Mouse (Mus musculus) forebrain, embryonic 14.5 days (tissue): ENCODE data around the gene Hs6st1. TPM values are rescaled to one million over a fixed set of nuclear protein-coding genes. Genes with fewer than 3 reads are reported as not detected.

Experiments
- ATAC-seq: fragments of 200-750 bp; cut with Nextera tagmentation; 2 replicates; pipeline ENCODE4 v1.8.0; 2017; ENCODE audit warnings: mild to moderate bottlenecking, moderate library complexity
- DNase-seq: peaks from one replicate; pipeline ENCODE4 v3.0.0-alpha.2; 2015; ENCODE audit warnings: low spot score
- H3K27ac ChIP-seq: fragments of 300-500 bp; sonication (generic); 2 replicates; pipeline ENCODE4 v1.5.1; 2014; ENCODE audit warnings: low read depth, mild to moderate bottlenecking, control low read depth, low read length, moderate library complexity
- H3K27me3 ChIP-seq: fragments of 300-500 bp; sonication (generic); replicated peaks from 2 replicates; pipeline ENCODE4 v1.6.1; 2014; ENCODE audit warnings: low read length, control low read depth, mixed read lengths; ENCODE audit not compliant: control insufficient read depth, insufficient read depth
- H3K36me3 ChIP-seq: fragments of 300-500 bp; sonication (generic); 2 replicates; pipeline ENCODE4 v1.6.1; 2014; ENCODE audit warnings: low read length, control low read depth; ENCODE audit not compliant: control insufficient read depth, insufficient read depth
- H3K4me1 ChIP-seq: fragments of 300-500 bp; sonication (generic); 2 replicates; pipeline ENCODE4 v1.6.1; 2014; ENCODE audit warnings: antibody characterized with exemption, low read length, control low read depth; ENCODE audit not compliant: control insufficient read depth, insufficient read depth
- H3K4me2 ChIP-seq: fragments of 300-500 bp; sonication (generic); 2 replicates; pipeline ENCODE4 v1.6.1; 2014; ENCODE audit warnings: mild to moderate bottlenecking, control low read depth, low read length
- H3K4me3 ChIP-seq: fragments of 300-500 bp; sonication (generic); 2 replicates; pipeline ENCODE4 v1.5.1; 2014; ENCODE audit warnings: low read depth, low read length, control low read depth
- H3K9ac ChIP-seq: fragments of 300-500 bp; sonication (generic); 2 replicates; pipeline ENCODE4 v1.6.1; 2014; ENCODE audit warnings: mild to moderate bottlenecking, low read length, control low read depth, moderate library complexity
- H3K9me3 ChIP-seq: fragments of 300-500 bp; sonication (generic); replicated peaks from 2 replicates; pipeline ENCODE4 v1.6.1; 2016; ENCODE audit warnings: low read length, control low read depth, mixed read lengths; ENCODE audit not compliant: control insufficient read depth
- WGBS: fragments of 180-500 bp; shearing (Covaris S2); extraction: QIAGEN DNeasy Blood & Tissue Kit; methylation state at CpG from one replicate; pipeline ENCODE4 v1.1.7; 2014; 5-methylcytosine and 5-hydroxymethylcytosine counted together
- polyA plus RNA-seq: library from polyadenylated mRNA; unstranded; fragments of >200 nt; fragmentation: Nextera tagmentation; extraction: Ambion mirVana; gene quantifications from 2 replicates; pipeline ENCODE4 v1.2.1, GENCODE M21; 2014

The Hs6st1 gene
- polyA plus RNA-seq, 1 experiment from 2014 or later: 10.6 TPM

GRCm38 (mm10) chr1:36085069-36085468 lies 16.9 kb downstream of the Hs6st1 start:
- no peak overlapping the region for H3K27ac ChIP-seq
- no peak overlapping the region for H3K9ac ChIP-seq
- H3K4me3 ChIP-seq: no peak overlapping the region
- no peak overlapping the region for H3K4me2 ChIP-seq
- peaks cover 14% of the 10 kb centered on the region for H3K4me1 ChIP-seq
- DNase-seq: no peak
- H3K36me3 ChIP-seq: peaks cover 21% of the 10 kb centered on the region
- ATAC-seq: no peak
- no peaks in the 10 kb centered on the region for H3K9me3 ChIP-seq
- WGBS: 89% methylated on average over 5 of the region's 5 CpGs
- H3K27me3 ChIP-seq: no peaks in the 10 kb centered on the region

- no peak overlapping the region for H3K4me2 ChIP-seq
- WGBS: 48% methylated on average over 4 of the region's 4 CpGs
- H3K27me3 ChIP-seq: no peaks in the 10 kb centered on the region
- H3K36me3 ChIP-seq: peaks cover 13% of the 10 kb centered on the region
- peaks cover 14% of the 10 kb centered on the region for H3K4me1 ChIP-seq
- peak; percentile 48 for DNase-seq
- ATAC-seq: peak; percentile 46
- H3K27ac ChIP-seq: peak overlapping the region; percentile 58
- H3K4me3 ChIP-seq: no peak overlapping the region
- no peaks in the 10 kb centered on the region for H3K9me3 ChIP-seq
- peak overlapping the region; percentile 32; the same call in 1 of the 2 replicates for H3K9ac ChIP-seq
These were observed 20.2 kb downstream of the Hs6st1 start for GRCm38 (mm10) chr1:36088367-36088766.

GRCm38 (mm10) chr1:36089481-36089880 lies 21.3 kb downstream of the Hs6st1 start:
- ATAC-seq: 0 out of 2 replicates have a peak, but pooled peaks have one; percentile 12
- Histone ChIP-seq H3K27me3 (no peaks in the 10 kb centered on the region), H3K4me2 (no peak overlapping the region), H3K4me1 (peaks cover 14% of the 10 kb centered on the region), H3K4me3 (no peak overlapping the region), H3K27ac (no peak overlapping the region; the same call in 1 of the 2 replicates), H3K9ac (peak overlapping the region; percentile 8; the same call in 1 of the 2 replicates), H3K9me3 (no peaks in the 10 kb centered on the region), H3K36me3 (peaks cover 14% of the 10 kb centered on the region)
- no peak for DNase-seq
- WGBS: 54% methylated on average over 1 of the region's 1 CpGs

- DNase-seq (no peak), ATAC-seq (no peak)
- Histone ChIP-seq H3K4me1 (peaks cover 14% of the 10 kb centered on the region), H3K27ac (no peak overlapping the region), H3K9me3 (no peaks in the 10 kb centered on the region), H3K4me2 (no peak overlapping the region), H3K9ac (no peak overlapping the region), H3K36me3 (peaks cover 16% of the 10 kb centered on the region; the same call in 1 of the 2 replicates), H3K4me3 (no peak overlapping the region), H3K27me3 (no peaks in the 10 kb centered on the region)
- 58% methylated on average over 6 of the region's 6 CpGs for WGBS
These were observed 22.0 kb downstream of the Hs6st1 start for GRCm38 (mm10) chr1:36090011-36090721.

GRCm38 (mm10) chr1:36090722-36091110 lies 22.5 kb downstream of the Hs6st1 start:
- H3K4me3 ChIP-seq: no peak overlapping the region
- WGBS: 90% methylated on average over 4 of the region's 4 CpGs
- H3K4me2 ChIP-seq: no peak overlapping the region
- DNase-seq (no peak), ATAC-seq (no peak)
- H3K9ac ChIP-seq: no peak overlapping the region
- peaks cover 14% of the 10 kb centered on the region for H3K4me1 ChIP-seq
- peaks cover 20% of the 10 kb centered on the region; the same call in 1 of the 2 replicates for H3K36me3 ChIP-seq
- H3K9me3 ChIP-seq: no peaks in the 10 kb centered on the region
- no peaks in the 10 kb centered on the region for H3K27me3 ChIP-seq
- H3K27ac ChIP-seq: no peak overlapping the region

- no peak overlapping the region for H3K4me3 ChIP-seq
- H3K27ac ChIP-seq: no peak overlapping the region
- H3K27me3 ChIP-seq: no peaks in the 10 kb centered on the region
- WGBS: 72% methylated on average over 6 of the region's 6 CpGs
- H3K9me3 ChIP-seq: no peaks in the 10 kb centered on the region
- peaks cover 18% of the 10 kb centered on the region for H3K4me1 ChIP-seq
- peaks cover 19% of the 10 kb centered on the region; the same call in 1 of the 2 replicates for H3K36me3 ChIP-seq
- H3K4me2 ChIP-seq: no peak overlapping the region
- DNase-seq (no peak), ATAC-seq (no peak)
- H3K9ac ChIP-seq: no peak overlapping the region
These were observed 23.0 kb downstream of the Hs6st1 start for GRCm38 (mm10) chr1:36091246-36091645.

GRCm38 (mm10) chr1:36093741-36094140 lies 25.5 kb downstream of the Hs6st1 start:
- WGBS: 96% methylated on average over 8 of the region's 8 CpGs
- peaks cover 11% of the 10 kb centered on the region for H3K4me1 ChIP-seq
- H3K27me3 ChIP-seq: no peaks in the 10 kb centered on the region

GRCm38 (mm10) chr1:36095423-36096272 lies 27.4 kb downstream of the Hs6st1 start:
- peaks cover 4% of the 10 kb centered on the region; the same call in 1 of the 2 replicates for H3K4me1 ChIP-seq
- H3K4me2 ChIP-seq: no peak overlapping the region
- no peaks in the 10 kb centered on the region for H3K9me3 ChIP-seq
- DNase-seq (peak; percentile 91), ATAC-seq (peak; percentile 87)
- H3K27me3 ChIP-seq: no peaks in the 10 kb centered on the region
- H3K36me3 ChIP-seq: peaks cover 21% of the 10 kb centered on the region; the same call in 1 of the 2 replicates
- peak overlapping the region; percentile 60; the same call in 1 of the 2 replicates for H3K27ac ChIP-seq
- WGBS: 71% methylated on average over 12 of the region's 12 CpGs
- H3K4me3 ChIP-seq: no peak overlapping the region
- H3K9ac ChIP-seq: no peak overlapping the region; the same call in 1 of the 2 replicates

More at GRCm38 (mm10) chr1:36093741-36094140, 25.5 kb downstream of the Hs6st1 start:
- H3K4me2 ChIP-seq: no peak overlapping the region
- no peak for ATAC-seq
- DNase-seq: no peak
- H3K27ac ChIP-seq: no peak overlapping the region
- H3K36me3 ChIP-seq: peaks cover 20% of the 10 kb centered on the region; the same call in 1 of the 2 replicates
- no peak overlapping the region for H3K9ac ChIP-seq
- no peaks in the 10 kb centered on the region for H3K9me3 ChIP-seq
- H3K4me3 ChIP-seq: no peak overlapping the region
